Mouse (Mus musculus): ENCODE measurements around the gene Pim1. TPM values are rescaled to one million over a fixed set of nuclear protein-coding genes. Genes with fewer than 3 reads are reported as not detected.

Gene Pim1
- polyA plus RNA-seq, 1 experiment: 350 TPM

- H3K27ac ChIP-seq (ENCODE audit: insufficient read depth, low read length): peak overlapping the region; percentile 34; the same call in 1 of the 2 replicates
Observed at GRCm38 (mm10) chr17:29455411-29456120, 35.0 kb upstream of the Pim1 start.

GRCm38 (mm10) chr17:29456476-29456875 lies 34.1 kb upstream of the Pim1 start:
- TF ChIP-seq CTCF (IDR thresholded peaks at IDR 0.05; ENCODE audit: low read depth, low read length) (no peak), POLR2A (IDR thresholded peaks at IDR 0.05; ENCODE audit: insufficient read depth, low read length) (no peak), EP300 (IDR thresholded peaks at IDR 0.05; ENCODE audit: insufficient read depth, low read depth, low read length) (no peak)
- Histone ChIP-seq H3K4me1 (ENCODE audit: control insufficient read depth, insufficient read depth, low read length) (peaks cover 8% of the 10 kb centered on the region), H3K4me3 (ENCODE audit: low read depth, low read length) (no peak overlapping the region), H3K27ac (ENCODE audit: insufficient read depth, low read length) (peak overlapping the region; percentile 76; the same call in 1 of the 2 replicates), H3K9ac (ENCODE audit: low read depth, poor library complexity, severe bottlenecking) (no peak overlapping the region), H3K36me3 (ENCODE audit: control insufficient read depth, insufficient read depth, low read length, poor library complexity, severe bottlenecking) (no peaks in the 10 kb centered on the region), H3K9me3 (replicated peaks; ENCODE audit: control insufficient read depth, insufficient read depth, low read length, poor library complexity, severe bottlenecking) (no peaks in the 10 kb centered on the region), H3K27me3 (ENCODE audit: control insufficient read depth, insufficient read depth, low read length, poor library complexity, severe bottlenecking) (no peaks in the 10 kb centered on the region)

More at GRCm38 (mm10) chr17:29455411-29456120, 35.0 kb upstream of the Pim1 start:
- Histone ChIP-seq H3K4me1 (ENCODE audit: control insufficient read depth, insufficient read depth, low read length) (peaks cover 5% of the 10 kb centered on the region), H3K36me3 (ENCODE audit: control insufficient read depth, insufficient read depth, low read length, poor library complexity, severe bottlenecking) (no peaks in the 10 kb centered on the region), H3K9me3 (replicated peaks; ENCODE audit: control insufficient read depth, insufficient read depth, low read length, poor library complexity, severe bottlenecking) (no peaks in the 10 kb centered on the region), H3K27me3 (ENCODE audit: control insufficient read depth, insufficient read depth, low read length, poor library complexity, severe bottlenecking) (no peaks in the 10 kb centered on the region), H3K4me3 (ENCODE audit: low read depth, low read length) (peak overlapping the region; percentile 15; the same call in 1 of the 2 replicates), H3K9ac (ENCODE audit: low read depth, poor library complexity, severe bottlenecking) (peak overlapping the region; percentile 3; the same call in 1 of the 2 replicates)
- TF ChIP-seq POLR2A (IDR thresholded peaks at IDR 0.05; ENCODE audit: insufficient read depth, low read length) (no peak), CTCF (IDR thresholded peaks at IDR 0.05; ENCODE audit: low read depth, low read length) (no peak), EP300 (IDR thresholded peaks at IDR 0.05; ENCODE audit: insufficient read depth, low read depth, low read length) (no peak)

- peaks cover 10% of the 10 kb centered on the region for H3K4me1 ChIP-seq (ENCODE audit: control insufficient read depth, insufficient read depth, low read length)
Observed at GRCm38 (mm10) chr17:29456926-29457325, 33.6 kb upstream of the Pim1 start.

GRCm38 (mm10) chr17:29457795-29458560 lies 32.6 kb upstream of the Pim1 start:
- peak overlapping the region; percentile 87 for H3K27ac ChIP-seq (ENCODE audit: insufficient read depth, low read length)

More at GRCm38 (mm10) chr17:29456926-29457325, 33.6 kb upstream of the Pim1 start:
- no peak for TF ChIP-seq POLR2A (IDR thresholded peaks at IDR 0.05; ENCODE audit: insufficient read depth, low read length)
- TF ChIP-seq CTCF (IDR thresholded peaks at IDR 0.05; ENCODE audit: low read depth, low read length): no peak
- no peak for TF ChIP-seq EP300 (IDR thresholded peaks at IDR 0.05; ENCODE audit: insufficient read depth, low read depth, low read length)
- Histone ChIP-seq H3K27ac (ENCODE audit: insufficient read depth, low read length) (peak overlapping the region; percentile 76), H3K9ac (ENCODE audit: low read depth, poor library complexity, severe bottlenecking) (peak overlapping the region; percentile 62), H3K9me3 (replicated peaks; ENCODE audit: control insufficient read depth, insufficient read depth, low read length, poor library complexity, severe bottlenecking) (no peaks in the 10 kb centered on the region), H3K27me3 (ENCODE audit: control insufficient read depth, insufficient read depth, low read length, poor library complexity, severe bottlenecking) (no peaks in the 10 kb centered on the region), H3K4me3 (ENCODE audit: low read depth, low read length) (no peak overlapping the region), H3K36me3 (ENCODE audit: control insufficient read depth, insufficient read depth, low read length, poor library complexity, severe bottlenecking) (no peaks in the 10 kb centered on the region)

GRCm38 (mm10) chr17:29459321-29460118 lies 31.0 kb upstream of the Pim1 start:
- Histone ChIP-seq H3K27ac (ENCODE audit: insufficient read depth, low read length) (peak overlapping the region; percentile 87), H3K9me3 (replicated peaks; ENCODE audit: control insufficient read depth, insufficient read depth, low read length, poor library complexity, severe bottlenecking) (no peaks in the 10 kb centered on the region), H3K4me3 (ENCODE audit: low read depth, low read length) (peak overlapping the region; percentile 36), H3K27me3 (ENCODE audit: control insufficient read depth, insufficient read depth, low read length, poor library complexity, severe bottlenecking) (no peaks in the 10 kb centered on the region), H3K9ac (ENCODE audit: low read depth, poor library complexity, severe bottlenecking) (peak overlapping the region; percentile 62), H3K4me1 (ENCODE audit: control insufficient read depth, insufficient read depth, low read length) (peaks cover 10% of the 10 kb centered on the region), H3K36me3 (ENCODE audit: control insufficient read depth, insufficient read depth, low read length, poor library complexity, severe bottlenecking) (no peaks in the 10 kb centered on the region)
- TF ChIP-seq EP300 (IDR thresholded peaks at IDR 0.05; ENCODE audit: insufficient read depth, low read depth, low read length) (peak; percentile 82), POLR2A (IDR thresholded peaks at IDR 0.05; ENCODE audit: insufficient read depth, low read length) (no peak)

More at GRCm38 (mm10) chr17:29457795-29458560, 32.6 kb upstream of the Pim1 start:
- Histone ChIP-seq H3K4me3 (ENCODE audit: low read depth, low read length) (peak overlapping the region; percentile 8; the same call in 1 of the 2 replicates), H3K36me3 (ENCODE audit: control insufficient read depth, insufficient read depth, low read length, poor library complexity, severe bottlenecking) (no peaks in the 10 kb centered on the region), H3K9me3 (replicated peaks; ENCODE audit: control insufficient read depth, insufficient read depth, low read length, poor library complexity, severe bottlenecking) (no peaks in the 10 kb centered on the region), H3K27me3 (ENCODE audit: control insufficient read depth, insufficient read depth, low read length, poor library complexity, severe bottlenecking) (no peaks in the 10 kb centered on the region), H3K9ac (ENCODE audit: low read depth, poor library complexity, severe bottlenecking) (peak overlapping the region; percentile 62), H3K4me1 (ENCODE audit: control insufficient read depth, insufficient read depth, low read length) (peaks cover 10% of the 10 kb centered on the region)
- TF ChIP-seq CTCF (IDR thresholded peaks at IDR 0.05; ENCODE audit: low read depth, low read length): no peak
- 0 out of 2 replicates have a peak, but pooled peaks have one; percentile 1 for TF ChIP-seq EP300 (IDR thresholded peaks at IDR 0.05; ENCODE audit: insufficient read depth, low read depth, low read length)
- no peak for TF ChIP-seq POLR2A (IDR thresholded peaks at IDR 0.05; ENCODE audit: insufficient read depth, low read length)
